Mouse (Mus musculus): ENCODE data around the gene Daw1. TPM values are rescaled to one million over a fixed set of nuclear protein-coding genes. Genes with fewer than 3 reads are reported as not detected.

Gene Daw1
- total RNA-seq, 2 experiments from 2014 or later, result not detected

DNA sequence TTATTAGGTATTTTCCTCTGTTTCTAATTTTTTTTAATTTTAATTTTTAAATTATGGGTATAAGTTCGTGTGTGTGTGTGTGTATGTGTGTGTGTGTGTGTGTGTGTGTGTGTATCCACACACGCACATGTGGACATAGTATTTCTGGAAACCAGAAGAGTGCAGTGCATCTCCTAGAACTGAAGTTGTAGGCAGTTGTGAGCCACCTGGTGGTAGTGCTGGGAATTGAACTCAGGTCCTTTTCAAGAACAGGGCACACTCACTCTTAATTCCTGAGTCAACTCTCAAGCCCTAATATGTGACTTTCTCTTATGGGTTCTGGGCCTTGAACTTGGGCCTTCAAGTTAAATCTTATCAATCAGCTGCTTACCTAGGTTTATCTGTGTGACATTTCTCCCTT is 27.6 kb downstream of the Daw1 start:
- peak; percentile 55 to 57 for DNase-seq (ENCODE audit: low spot score in 2 of 2)

DNA sequence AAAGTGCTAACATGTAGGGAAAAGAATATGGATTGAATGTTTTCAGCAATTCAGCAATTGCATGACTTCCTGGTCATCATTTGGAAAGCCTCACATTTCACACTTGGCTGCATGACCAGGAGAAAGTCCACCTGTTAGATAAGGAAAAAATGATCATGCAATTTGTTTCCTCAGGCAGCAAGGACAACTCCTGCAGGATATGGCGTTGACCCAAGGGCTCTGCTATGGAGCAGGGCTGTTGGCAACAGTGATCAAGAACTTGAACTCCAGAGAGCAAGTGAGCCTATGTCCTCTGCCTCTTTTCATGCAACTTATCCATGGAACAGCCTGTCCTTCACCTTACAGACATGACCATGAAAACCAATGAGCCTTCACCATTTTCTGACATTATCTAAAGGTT is 50.4 kb downstream of the Daw1 start:
- DNase-seq (ENCODE audit: low spot score in 2 of 2), result no peak

DNA sequence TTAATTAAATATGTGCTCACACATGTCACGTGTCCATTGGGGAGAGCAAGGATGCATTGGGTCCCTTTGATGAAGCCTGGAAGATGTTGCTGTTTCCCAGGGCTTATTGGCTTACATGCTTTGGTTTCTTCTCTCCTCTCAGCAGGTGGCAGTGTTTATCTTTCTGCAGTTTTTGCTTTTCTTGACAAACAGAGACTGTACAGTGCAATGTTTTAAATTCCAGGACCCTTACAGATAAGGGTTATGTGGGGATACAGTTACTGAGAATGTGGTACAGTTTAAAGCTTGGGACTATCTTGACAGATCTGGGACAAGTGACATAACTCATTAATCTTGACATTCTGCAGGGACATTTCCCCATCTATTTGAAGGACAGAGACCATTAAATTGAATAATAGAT is 58.7 kb downstream of the Daw1 start:
- DNase-seq (ENCODE audit: low spot score in 2 of 2), result peak in 1 of 2 experiments; percentile 2

DNA sequence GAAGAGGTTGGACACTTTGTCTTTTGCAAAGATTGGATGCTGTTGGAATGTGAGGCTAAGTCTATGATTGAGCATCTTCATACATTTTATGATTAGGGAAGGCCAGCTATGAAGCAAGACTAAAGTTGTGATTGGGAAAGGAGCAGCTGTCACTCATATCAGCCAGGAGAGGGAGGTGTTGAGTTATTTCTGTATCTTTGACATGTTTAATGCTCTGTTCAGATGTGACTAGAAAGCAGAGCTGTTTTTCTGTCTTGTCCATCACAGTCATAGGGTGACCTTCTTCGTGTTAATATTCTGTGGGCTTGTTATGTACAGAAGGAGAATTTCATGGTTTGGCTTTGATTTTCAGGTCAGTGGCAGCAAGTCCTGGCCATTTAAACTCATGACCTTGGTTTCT is 63.5 kb downstream of the Daw1 start:
- no peak for DNase-seq (ENCODE audit: low spot score in 2 of 2)

DNA sequence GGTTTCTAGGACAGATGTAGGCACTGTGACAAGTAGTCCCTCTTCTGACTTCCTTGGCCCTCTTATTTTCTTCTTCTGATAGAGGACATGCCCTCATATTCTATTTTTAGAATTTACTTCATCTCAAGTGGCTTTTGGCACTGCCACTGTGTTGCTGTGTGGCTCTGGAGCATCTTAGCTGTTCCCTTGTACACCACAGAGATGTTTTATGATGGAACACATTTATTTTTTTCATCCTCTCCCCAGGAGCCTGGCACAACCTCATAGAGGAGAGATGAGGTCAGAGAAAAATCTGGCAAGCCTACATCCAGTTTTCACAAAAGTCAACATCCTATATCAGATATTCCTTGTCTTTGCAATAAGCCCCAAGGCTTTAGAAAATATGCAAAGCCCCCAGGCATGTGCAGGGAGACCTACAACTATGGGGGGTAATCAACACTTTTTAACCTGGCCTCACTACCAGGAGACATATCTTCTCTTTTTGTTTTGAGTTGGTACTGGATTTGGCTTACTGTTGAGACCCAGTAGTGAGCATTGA is 64.9 kb downstream of the Daw1 start:
- DNase-seq (ENCODE audit: low spot score in 2 of 2), result no peak

DNA sequence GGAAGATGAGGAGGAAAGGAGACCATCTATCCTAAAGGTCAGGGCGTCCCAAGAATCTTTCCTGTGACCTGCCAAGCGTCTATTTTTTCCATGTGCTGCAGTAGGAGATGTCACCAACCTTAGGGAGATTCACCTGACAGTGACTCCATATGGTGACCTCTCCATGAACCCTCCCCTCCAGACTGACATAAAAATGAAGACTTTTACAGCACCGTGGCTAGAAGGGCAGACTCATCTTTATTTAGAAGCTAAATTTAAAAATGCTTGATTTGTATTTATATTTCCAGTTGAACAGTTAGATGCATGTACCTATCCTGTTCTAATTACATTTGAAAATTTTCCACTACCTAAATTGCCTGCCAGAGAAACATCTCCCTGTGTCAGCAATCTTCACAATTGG is 68.4 kb downstream of the Daw1 start:
- DNase-seq (ENCODE audit: low spot score in 2 of 2), result no peak

DNA sequence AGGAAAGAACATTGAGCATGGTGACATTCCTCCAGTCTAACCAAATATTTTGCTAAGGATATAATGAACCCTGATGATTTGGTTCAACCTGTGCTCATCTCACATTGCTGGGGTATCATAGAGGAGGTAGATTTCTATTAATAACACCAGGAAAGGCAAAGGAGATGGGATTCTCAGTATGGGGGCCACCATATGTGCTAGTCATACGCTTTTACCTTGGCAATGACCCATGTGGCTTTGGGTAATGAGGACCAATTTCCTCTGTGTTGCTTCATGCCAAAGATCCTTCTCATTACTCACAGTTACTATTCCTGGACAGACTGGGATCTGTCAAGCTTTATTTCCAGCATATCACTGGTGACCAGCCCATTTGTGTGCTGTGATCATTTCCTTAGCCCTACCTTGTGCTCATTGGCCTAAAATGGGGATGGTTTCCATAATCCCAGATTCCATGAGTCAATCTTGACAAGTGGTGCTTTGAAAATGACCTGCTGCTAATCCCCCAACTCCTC is 88.7 kb downstream of the Daw1 start:
- no peak for DNase-seq (ENCODE audit: low spot score in 2 of 2)

DNA sequence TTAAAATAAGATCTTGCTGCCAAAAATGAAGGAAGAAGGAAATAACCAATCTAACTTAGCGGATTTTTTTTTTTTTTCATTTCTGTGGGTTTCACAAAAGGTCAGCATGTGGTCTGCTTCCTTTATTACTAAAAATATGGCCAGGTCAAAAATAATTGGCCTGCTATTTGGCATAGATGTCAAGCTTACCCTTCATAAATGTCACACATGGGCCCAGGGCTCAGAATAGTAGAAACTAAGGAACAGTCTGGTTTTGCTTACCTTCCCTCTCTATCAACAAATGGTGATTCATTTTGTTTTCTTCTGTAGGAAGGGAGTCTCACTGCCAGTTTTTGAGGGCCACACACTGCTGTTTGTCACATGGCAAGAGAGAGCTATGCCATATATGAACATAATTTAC is 92.2 kb downstream of the Daw1 start:
- no peak for DNase-seq (ENCODE audit: low spot score in 2 of 2)

Other genes with a start within 250 kb of the Daw1 start
- not detected for gene A030005L19Rik, start 246.4 kb upstream of the Daw1 start, total RNA-seq (2021)
- gene A030014E15Rik, start 234.8 kb upstream of the Daw1 start, total RNA-seq (2021), result not detected
- gene Gm6217, start 228.4 kb upstream of the Daw1 start, total RNA-seq (2021), result not detected
- gene A030003K21Rik, start 216.4 kb upstream of the Daw1 start, total RNA-seq (2021), result not detected
- not detected for gene Gm7544, start 203.7 kb upstream of the Daw1 start, total RNA-seq (2021)
- gene Gm47955, start 199.5 kb upstream of the Daw1 start, total RNA-seq (2021), result not detected
- gene Gm47959, start 159.2 kb upstream of the Daw1 start, total RNA-seq (2021), result not detected
- gene Slc19a3, start 121.3 kb upstream of the Daw1 start, total RNA-seq (2021), result under 1 TPM; 0.16 to 0.30 TPM
- gene Krtap28-10, start 117.3 kb upstream of the Daw1 start, total RNA-seq (2021), result not detected
- gene Gm47969, start 114.8 kb upstream of the Daw1 start, total RNA-seq (2021), result not detected
- gene A030005K14Rik, start 100.4 kb upstream of the Daw1 start, total RNA-seq (2021), result not detected
- not detected for gene Krtap28-13, start 98.8 kb upstream of the Daw1 start, total RNA-seq (2021)
- not detected for gene Ccl20, start 43.0 kb upstream of the Daw1 start, total RNA-seq (2021)
- 1 to 10 TPM; 8.2 to 8.6 TPM for gene Sphkap, start 248.4 kb downstream of the Daw1 start, total RNA-seq (2021)